Mouse (Mus musculus) macrophage (primary cell): ENCODE measurements around the gene Ssc4d. TPM values are rescaled to one million over a fixed set of nuclear protein-coding genes. Genes with fewer than 3 reads are reported as not detected.

Experiments
- H3K27ac ChIP-seq: fragments of 350-480 bp; formaldehyde crosslinking; 2 replicates; pipeline ENCODE4 v1.9.0; 2021
- H3K36me3 ChIP-seq: fragments of 350-480 bp; formaldehyde crosslinking; 2 replicates; pipeline ENCODE4 v1.9.0; 2021; ENCODE audit errors: inconsistent target
- H3K4me3 ChIP-seq: fragments of 350-480 bp; formaldehyde crosslinking; 2 replicates; pipeline ENCODE4 v1.9.0; 2021; ENCODE audit errors: inconsistent target
- H3K79me2 ChIP-seq: fragments of 350-480 bp; formaldehyde crosslinking; 2 replicates; pipeline ENCODE4 v1.9.0; 2021; ENCODE audit errors: inconsistent target
- WGBS: methylation state at CpG from one replicate; pipeline ENCODE4 v1.1.7; 2026; ENCODE audit warnings: inconsistent platforms; ENCODE audit not compliant: missing documents; 5-methylcytosine and 5-hydroxymethylcytosine counted together
- polyA plus RNA-seq: library from polyadenylated mRNA; stranded (reverse); fragments of 250-400 nt; gene quantifications from 3 replicates; pipeline ENCODE4 v1.2.4, GENCODE M21; 2018; ENCODE audit warnings: inconsistent platforms

Gene Ssc4d
- polyA plus RNA-seq, 1 experiment from 2014 or later, result 3.3 TPM

GRCm38 (mm10) chr5:135962492-135963279 is 11.6 kb downstream of the Ssc4d start:
- Histone ChIP-seq H3K36me3 (no peaks in the 10 kb centered on the region), H3K27ac (peak overlapping the region; percentile 99), H3K4me3 (peak overlapping the region; percentile 20; the same call in 1 of the 2 replicates), H3K79me2 (peaks cover 16% of the 10 kb centered on the region)
- WGBS, result under 1% methylated on average over 61 of the region's 64 CpGs

- Histone ChIP-seq H3K36me3 (no peaks in the 10 kb centered on the region), H3K79me2 (peaks cover 16% of the 10 kb centered on the region)
- 0% methylated on average over 10 of the region's 11 CpGs for WGBS
Measured at GRCm38 (mm10) chr5:135962125-135962491, 12.2 kb downstream of the Ssc4d start.

GRCm38 (mm10) chr5:135960909-135961635 is 13.3 kb downstream of the Ssc4d start:
- peak overlapping the region; percentile 99 for H3K27ac ChIP-seq
- peaks cover 16% of the 10 kb centered on the region for H3K79me2 ChIP-seq
- H3K4me3 ChIP-seq, result peak overlapping the region; percentile 61
- no peaks in the 10 kb centered on the region for H3K36me3 ChIP-seq
- 94% methylated on average over 15 of the region's 15 CpGs for WGBS

More at GRCm38 (mm10) chr5:135962125-135962491, 12.2 kb downstream of the Ssc4d start:
- Histone ChIP-seq H3K27ac (peak overlapping the region; percentile 99), H3K4me3 (peak overlapping the region; percentile 61)

- Histone ChIP-seq H3K36me3 (no peaks in the 10 kb centered on the region), H3K79me2 (peaks cover 16% of the 10 kb centered on the region), H3K27ac (no peak overlapping the region), H3K4me3 (no peak overlapping the region)
- WGBS, result 84% methylated on average over 6 of the region's 7 CpGs
Measured at GRCm38 (mm10) chr5:135959911-135960310, 14.4 kb downstream of the Ssc4d start.

GRCm38 (mm10) chr5:135958367-135958766 is 16.0 kb downstream of the Ssc4d start:
- peaks cover 16% of the 10 kb centered on the region for H3K79me2 ChIP-seq
- H3K27ac ChIP-seq, result peak overlapping the region; percentile 89
- WGBS, result 90% methylated on average over 4 of the region's 4 CpGs
- H3K36me3 ChIP-seq, result no peaks in the 10 kb centered on the region
- no peak overlapping the region for H3K4me3 ChIP-seq

- Histone ChIP-seq H3K36me3 (no peaks in the 10 kb centered on the region), H3K4me3 (peak overlapping the region; percentile 19), H3K27ac (peak overlapping the region; percentile 89), H3K79me2 (peaks cover 16% of the 10 kb centered on the region)
- 5% methylated on average over 28 of the region's 28 CpGs for WGBS
Measured at GRCm38 (mm10) chr5:135957207-135957974, 16.9 kb downstream of the Ssc4d start.

- peaks cover 13% of the 10 kb centered on the region for H3K79me2 ChIP-seq
- no peak overlapping the region for H3K4me3 ChIP-seq
- H3K27ac ChIP-seq, result peak overlapping the region; percentile 89
- H3K36me3 ChIP-seq, result no peaks in the 10 kb centered on the region
- 72% methylated on average over 9 of the region's 9 CpGs for whole genome bisulfite sequencing
Measured at GRCm38 (mm10) chr5:135956300-135957206, 17.8 kb downstream of the Ssc4d start.

GRCm38 (mm10) chr5:135952830-135953229 is 21.5 kb downstream of the Ssc4d start:
- peak overlapping the region; percentile 33 for H3K27ac ChIP-seq
- 100% methylated on average over 1 of the region's 2 CpGs for WGBS

GRCm38 (mm10) chr5:135951660-135952059 is 22.7 kb downstream of the Ssc4d start:
- Histone ChIP-seq H3K79me2 (no peaks in the 10 kb centered on the region), H3K36me3 (no peaks in the 10 kb centered on the region), H3K4me3 (no peak overlapping the region), H3K27ac (peak overlapping the region; percentile 48)
- 83% methylated on average over 2 of the region's 2 CpGs for WGBS

More at GRCm38 (mm10) chr5:135952830-135953229, 21.5 kb downstream of the Ssc4d start:
- no peaks in the 10 kb centered on the region for H3K36me3 ChIP-seq
- no peaks in the 10 kb centered on the region for H3K79me2 ChIP-seq
- H3K4me3 ChIP-seq, result no peak overlapping the region

GRCm38 (mm10) chr5:135950710-135951412 is 23.5 kb downstream of the Ssc4d start:
- Histone ChIP-seq H3K4me3 (no peak overlapping the region), H3K36me3 (no peaks in the 10 kb centered on the region), H3K27ac (peak overlapping the region; percentile 48), H3K79me2 (no peaks in the 10 kb centered on the region)
- 74% methylated on average over 11 of the region's 11 CpGs for WGBS

- Histone ChIP-seq H3K36me3 (no peaks in the 10 kb centered on the region), H3K4me3 (no peak overlapping the region), H3K27ac (no peak overlapping the region), H3K79me2 (no peaks in the 10 kb centered on the region)
- 94% methylated on average over 5 of the region's 5 CpGs for WGBS
Measured at GRCm38 (mm10) chr5:135946621-135947020, 27.7 kb downstream of the Ssc4d start.

GRCm38 (mm10) chr5:135945916-135946408 is 28.4 kb downstream of the Ssc4d start:
- Histone ChIP-seq H3K27ac (no peak overlapping the region), H3K4me3 (no peak overlapping the region), H3K36me3 (no peaks in the 10 kb centered on the region), H3K79me2 (no peaks in the 10 kb centered on the region)
- 92% methylated on average over 8 of the region's 10 CpGs for WGBS

GRCm38 (mm10) chr5:135942710-135943109 is 31.6 kb downstream of the Ssc4d start:
- Histone ChIP-seq H3K27ac (no peak overlapping the region), H3K79me2 (no peaks in the 10 kb centered on the region), H3K36me3 (no peaks in the 10 kb centered on the region), H3K4me3 (no peak overlapping the region)
- WGBS, result 67% methylated on average over 6 of the region's 6 CpGs
